Mouse (Mus musculus) megakaryocyte, embryonic 14.5 days (primary cell): Measurements from ENCODE around the gene Bak1.

ENCODE experiments used
- FLI1 ChIP-seq: IDR thresholded peaks from 2 replicates; pipeline ENCODE4 v1.6.1; 2012; ENCODE audit warnings: low read length, inconsistent platforms, mixed read lengths
- GATA1 ChIP-seq: IDR thresholded peaks from 3 replicates; pipeline ENCODE4 v1.6.1; 2012; ENCODE audit warnings: mixed read lengths, low read length, inconsistent platforms, borderline replicate concordance

- TF ChIP-seq GATA1 (no peak), FLI1 (no peak)
These were observed 2.9 kb downstream of the Bak1 start for GRCm38 (mm10) chr17:27025951-27026350.
